Mouse (Mus musculus) spleen, adult 12 weeks (tissue): Measurements from ENCODE around the gene Smarcal1.
A peak's percentile ranks its signal among the peaks of the same experiment; 100 is the strongest.

Experiments
- DNase-seq: peaks from one replicate; pipeline ENCODE4 v3.0.0; 2022; ENCODE audit warnings: low spot score

Smarcal1 gene

DNA sequence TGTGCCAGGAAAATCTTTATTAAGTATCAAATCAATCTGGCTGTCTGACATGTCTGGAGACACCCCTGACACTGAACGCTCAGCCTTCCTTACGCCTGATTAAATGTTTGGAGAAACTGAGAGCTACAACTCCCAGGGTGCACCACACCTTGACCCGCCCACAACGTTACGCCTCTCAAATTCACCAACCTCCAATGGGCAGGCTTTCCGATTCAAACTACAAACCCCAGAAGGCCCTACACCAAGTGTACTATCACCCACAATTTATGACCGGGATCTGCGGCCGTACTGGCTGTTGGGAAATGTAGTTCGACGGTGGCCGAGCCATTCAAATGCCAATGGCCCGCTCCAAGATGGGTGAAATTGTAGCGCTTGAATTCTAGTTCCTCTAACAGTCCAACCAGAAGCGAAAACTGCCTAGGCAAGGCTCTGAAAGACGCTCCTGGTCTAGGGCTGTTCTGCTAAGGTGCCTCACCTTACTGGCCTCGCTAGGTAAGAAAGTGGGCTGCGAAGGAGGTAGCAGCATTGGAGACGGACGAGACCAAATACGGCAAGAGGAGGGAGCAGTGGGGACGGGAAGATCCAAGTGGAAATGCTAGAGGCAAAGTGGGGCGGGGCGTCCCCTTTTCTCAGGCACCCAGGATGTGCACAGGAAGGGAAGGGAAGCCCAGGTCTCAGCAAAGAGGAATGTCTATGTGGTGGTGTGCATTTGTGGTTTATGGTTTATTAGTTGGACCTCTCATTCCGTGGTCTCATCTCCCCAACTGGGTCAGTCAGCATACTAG lies at the start of gene Smarcal1:
Gene Smarcal1, plus strand, starts transcription at position 305 of the 785 bp plus-strand sequence.
- peak; percentile 84 for DNase-seq

DNA sequence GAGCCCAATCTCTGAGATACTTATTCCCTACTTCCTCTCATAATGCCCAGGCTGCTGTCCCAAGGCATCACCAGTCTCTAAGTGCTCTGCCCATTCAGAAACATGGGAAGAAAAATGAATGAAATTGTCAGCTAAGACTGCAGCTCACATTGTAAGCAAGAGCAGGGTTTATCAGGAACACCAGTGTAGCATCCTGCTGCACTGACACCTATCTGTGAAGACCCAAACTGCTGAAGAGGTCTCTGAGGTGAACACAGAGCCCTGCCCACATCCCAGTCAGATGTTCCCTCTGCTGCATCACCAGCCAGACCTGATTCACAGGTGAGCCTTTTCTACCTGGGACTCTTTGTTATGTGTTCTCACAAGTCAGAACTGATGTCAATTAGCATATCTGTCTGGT lies 49.6 kb upstream of the Smarcal1 start:
- no peak for DNase-seq

DNA sequence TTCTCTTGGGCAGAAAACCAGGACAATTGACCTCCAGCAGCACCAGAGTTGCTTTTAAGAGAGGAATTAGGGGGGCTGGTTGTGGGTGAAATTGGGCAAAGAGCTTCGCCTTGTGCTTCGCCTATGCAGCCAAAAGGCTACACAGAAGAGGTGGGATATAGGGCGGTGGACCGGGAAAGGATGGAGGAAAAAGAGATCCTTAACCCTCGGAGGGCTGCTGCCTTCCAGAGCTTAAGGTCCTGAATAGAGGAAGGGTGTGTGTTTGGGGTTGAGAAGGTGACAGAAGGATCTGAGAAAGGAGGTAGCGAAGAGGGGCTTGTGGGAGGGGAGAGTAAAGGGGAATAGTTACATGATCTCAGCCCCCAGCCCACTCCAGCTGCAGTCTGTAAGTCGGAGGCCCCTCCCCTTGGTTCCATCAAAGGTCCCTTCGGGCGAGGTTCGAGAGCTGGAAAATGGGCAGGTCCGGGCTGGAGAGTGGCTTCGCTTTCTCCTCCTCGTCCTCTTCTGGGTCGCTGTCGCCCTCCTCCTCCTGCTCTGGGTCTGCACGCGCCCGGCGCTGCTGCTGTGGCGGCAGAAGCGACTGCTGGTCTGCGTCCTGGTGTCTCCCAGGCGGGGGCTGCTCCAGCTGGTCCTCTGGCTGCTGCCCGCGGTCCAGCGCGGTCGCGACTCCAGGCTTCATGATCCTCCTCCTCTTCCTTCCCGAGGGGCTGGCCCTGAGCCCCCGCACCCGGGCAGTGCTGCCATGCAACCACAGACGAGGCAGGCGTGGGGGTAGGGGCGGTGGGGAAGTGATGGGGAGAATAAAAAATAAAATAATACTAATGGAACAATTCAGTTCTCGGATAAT lies 47.1 kb upstream of the Smarcal1 start:
- DNase-seq: no peak

DNA sequence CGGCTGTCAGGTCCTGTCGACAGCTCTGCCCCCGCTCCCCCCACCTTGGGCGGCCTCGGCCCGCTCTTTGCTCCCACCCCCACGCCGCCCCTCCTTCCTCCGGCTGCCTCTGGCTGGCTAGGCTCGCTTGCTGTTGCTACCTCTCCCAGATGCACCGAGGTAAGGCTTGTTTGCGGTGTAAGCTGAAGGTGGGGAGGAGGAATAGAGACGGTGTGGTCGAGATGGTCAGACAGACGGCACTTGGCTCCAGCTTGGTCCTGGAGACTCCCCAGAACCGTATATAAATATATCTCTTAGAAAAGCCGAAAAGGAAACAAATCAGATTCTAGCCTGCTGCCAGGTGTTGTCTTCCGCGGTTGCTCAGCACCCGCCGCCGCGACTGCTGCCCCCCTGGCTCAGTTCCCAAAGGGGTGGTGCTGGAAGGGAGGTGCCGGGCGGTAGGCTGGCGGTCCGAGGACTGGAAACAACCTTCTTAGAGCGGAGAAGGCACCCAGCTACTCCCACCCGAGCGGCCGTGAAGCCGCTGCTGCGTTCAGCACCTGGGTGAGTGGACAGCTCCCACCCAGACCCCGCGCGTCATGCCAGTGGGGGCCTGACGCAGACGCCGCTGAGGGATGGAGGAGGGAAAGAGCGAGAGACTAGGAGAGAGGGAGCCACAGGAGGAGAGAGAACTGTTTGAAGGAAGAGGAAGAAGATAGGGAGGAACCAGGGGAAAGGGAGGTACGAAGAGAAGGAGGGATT lies 46.3 kb upstream of the Smarcal1 start, which contains the start of gene March4:
Gene March4, minus strand, starts transcription at position 320 of the 741 bp plus-strand sequence.
- no peak for DNase-seq

DNA sequence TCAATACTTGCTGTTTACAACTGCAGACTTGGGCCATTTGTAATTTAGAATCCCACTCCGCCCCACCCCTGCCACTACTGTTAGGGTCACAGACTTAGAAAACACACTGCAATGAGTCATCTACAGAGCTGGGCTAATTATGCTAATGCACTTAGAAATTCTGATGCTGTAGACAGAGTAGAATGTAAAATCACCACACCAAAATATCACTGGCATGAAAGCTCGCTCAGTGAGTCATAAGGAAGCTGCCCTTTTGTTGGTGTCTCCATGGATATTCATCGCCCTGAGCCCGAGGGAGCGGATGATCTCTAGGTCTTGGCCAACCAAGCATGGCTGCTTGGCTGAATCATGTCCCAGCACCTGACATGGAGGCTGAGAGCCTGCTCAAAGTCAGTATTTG lies 44.8 kb upstream of the Smarcal1 start:
- no peak for DNase-seq

DNA sequence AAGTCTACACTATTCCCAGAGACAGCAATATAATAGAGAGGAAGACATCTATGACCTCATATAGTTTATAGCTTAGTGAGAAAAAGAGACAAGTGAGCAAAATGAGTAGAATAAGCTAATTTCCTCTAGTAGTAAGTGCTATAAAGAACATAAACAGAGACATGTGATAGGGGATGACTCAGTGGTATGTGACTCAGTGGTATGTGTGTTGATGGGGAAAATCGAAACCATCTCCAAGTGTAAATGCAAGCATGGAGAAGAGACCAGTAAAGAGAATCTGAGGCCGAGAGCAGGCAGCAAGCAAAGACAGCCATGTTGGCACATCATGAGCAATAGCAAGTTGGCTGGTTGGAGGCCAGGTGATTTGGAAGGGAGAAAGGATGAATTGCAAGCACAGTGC lies 32.7 kb upstream of the Smarcal1 start:
- no peak for DNase-seq

DNA sequence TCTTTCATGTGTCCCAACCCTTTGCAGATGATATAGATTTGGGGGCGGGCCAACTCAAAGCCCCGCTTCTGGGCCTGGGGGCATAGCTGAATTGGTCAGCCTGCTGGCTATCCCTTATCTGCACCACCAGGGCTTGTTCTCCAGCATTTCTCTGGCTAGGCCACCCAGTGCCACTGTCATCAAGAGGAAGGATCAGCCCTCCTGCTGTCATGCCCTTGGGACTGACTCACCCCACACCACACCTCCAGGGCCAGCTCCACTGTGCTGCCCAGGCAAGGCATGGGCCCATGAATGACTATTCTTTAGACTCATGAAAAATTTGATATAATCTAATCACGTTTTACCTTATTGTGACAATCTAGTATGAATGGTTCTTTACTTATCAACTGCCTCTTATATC lies 26.6 kb upstream of the Smarcal1 start:
- DNase-seq: no peak

DNA sequence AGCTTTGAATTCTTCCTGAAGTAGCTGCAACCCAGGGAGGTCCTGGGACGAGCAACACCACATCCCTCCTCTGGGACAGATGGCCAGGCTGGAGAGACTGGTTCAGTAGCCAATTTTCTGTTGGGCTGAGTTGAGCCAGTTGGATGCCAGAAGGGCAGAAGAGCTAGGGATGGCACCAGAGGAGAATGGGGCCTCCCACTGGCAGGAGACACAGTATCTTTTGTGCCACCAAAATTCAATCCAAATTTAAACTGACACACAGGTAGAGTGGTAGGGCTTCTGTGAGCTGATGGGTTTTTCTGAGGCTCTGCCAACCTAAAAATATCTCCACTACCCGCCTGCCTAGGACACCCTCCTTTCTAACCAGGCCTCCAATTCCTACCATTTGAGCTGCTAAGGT lies 24.4 kb upstream of the Smarcal1 start:
- no peak for DNase-seq

DNA sequence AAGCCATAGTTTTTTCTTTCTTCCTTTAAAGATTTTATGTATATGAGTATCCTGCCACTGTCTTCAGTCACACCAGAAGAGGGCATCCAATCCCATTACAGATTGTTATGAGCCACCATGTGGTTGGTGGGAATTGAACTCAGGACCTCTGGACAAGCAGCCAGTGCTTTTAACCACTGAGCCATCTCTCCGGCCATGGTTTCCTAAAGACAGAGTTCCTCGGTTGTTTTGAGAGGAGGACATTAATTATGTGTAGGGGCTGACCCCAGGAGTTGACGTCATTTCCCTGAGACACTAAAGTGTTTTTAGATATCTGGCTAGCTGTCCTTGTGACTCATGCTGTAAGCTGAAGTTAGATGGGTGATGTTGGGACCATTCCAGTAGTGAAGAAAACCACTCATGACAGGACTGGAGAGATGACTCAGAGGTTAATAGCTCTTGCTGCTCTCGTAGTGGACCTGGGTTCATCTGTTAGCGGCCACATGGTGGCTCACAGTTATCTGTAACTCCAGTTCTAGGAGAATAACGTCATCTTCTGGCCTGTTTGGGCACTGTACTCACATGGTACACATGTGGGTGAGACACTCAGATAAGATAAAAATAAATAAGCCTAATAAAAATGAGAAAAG lies 18.6 kb upstream of the Smarcal1 start:
- DNase-seq: no peak

DNA sequence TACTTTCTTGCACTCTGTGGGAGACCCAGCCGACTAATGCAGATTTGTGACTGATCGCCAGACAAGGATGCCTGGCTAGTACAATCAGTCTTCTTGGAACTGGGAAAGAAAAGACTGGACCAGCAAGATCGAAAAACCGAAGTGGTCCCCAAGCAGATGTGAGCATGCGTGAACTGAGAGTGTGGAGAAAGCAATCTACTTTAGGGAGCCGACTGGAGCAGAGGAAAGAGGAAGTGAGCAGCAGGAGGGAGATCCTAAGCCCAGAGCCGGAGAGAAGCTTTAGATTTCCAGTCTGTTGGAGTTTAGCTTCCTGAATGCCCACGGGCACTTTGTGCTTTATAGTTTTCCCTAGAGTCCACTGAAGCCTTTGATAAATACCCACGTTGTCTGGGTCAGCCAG lies 16.0 kb upstream of the Smarcal1 start:
- DNase-seq: no peak

DNA sequence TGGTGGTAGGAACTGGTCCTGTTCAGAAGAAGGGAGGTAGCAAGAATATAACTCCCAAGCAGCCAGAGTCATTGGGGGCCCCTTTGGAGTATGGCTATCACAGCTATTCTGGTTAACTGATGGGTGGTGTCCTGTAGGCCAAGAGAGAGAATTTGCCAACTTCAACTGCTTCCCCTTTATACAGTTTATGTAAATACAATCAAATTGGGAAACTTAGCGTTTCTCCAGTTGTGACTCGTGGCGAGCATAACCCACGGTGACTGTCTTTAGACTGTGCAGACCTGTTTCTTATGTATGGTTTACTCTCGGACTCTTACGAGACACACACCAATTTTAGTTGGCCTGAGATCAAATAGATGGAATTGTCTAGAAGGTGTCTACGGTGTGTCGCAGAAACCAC lies 14.3 kb upstream of the Smarcal1 start:
- DNase-seq: no peak

DNA sequence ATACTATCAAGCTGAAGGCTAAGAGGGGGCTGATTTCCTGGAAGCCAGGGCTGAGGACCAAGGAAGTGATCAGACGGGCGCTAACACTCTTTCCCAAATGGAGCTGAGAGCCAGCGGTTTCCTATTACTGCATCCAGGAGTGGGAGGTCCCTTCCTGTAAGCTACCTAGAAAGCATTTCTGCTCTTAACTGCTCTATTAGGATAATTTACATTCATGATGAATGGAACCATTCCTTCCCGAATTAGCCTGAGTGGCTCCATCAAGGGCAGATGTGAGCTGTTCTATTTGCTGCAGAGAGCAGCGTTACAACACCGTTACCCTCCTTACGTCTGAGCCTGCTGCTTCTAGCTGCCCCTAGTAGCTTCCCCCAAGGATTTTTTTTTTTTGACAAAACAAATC lies 9.0 kb upstream of the Smarcal1 start:
- no peak for DNase-seq

DNA sequence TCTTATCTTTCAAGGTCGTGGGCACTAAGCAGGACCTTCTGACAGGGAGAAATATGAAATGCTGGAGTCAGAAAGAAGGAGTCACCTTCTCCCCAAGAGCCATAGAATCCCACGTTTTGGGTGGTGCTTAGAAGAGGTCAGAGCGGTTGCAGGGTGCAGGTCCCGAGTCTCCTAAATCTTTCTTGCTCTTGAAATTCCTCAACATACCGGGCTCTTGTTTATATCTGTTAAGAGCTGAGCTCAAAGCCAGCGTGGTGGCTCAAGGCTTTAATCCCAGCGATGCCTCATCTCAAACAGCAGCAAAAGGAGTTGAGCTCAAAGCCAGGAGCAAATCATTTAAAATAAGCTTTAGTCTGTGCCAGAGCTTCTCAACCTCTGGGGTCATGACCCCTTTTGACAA lies 8.4 kb upstream of the Smarcal1 start:
- no peak for DNase-seq

DNA sequence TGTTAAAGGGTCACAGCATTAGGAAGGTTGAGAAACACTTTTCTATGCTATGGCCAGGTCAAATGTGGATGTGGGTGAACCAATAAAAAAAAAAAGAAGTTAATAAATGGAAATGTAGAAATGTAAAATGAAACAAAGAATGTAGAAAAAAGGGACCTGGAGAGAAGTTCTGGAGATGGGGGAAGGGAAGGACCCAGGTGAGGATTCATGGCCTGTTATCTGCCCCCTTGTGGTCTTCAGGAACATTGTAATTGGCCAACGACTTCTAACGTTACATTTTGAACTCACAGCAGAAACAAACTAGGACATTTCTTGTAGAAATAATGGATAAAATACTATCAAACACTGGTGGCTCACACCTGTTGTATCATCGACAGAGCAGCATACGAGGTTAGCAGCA lies 7.9 kb upstream of the Smarcal1 start:
- DNase-seq: no peak

DNA sequence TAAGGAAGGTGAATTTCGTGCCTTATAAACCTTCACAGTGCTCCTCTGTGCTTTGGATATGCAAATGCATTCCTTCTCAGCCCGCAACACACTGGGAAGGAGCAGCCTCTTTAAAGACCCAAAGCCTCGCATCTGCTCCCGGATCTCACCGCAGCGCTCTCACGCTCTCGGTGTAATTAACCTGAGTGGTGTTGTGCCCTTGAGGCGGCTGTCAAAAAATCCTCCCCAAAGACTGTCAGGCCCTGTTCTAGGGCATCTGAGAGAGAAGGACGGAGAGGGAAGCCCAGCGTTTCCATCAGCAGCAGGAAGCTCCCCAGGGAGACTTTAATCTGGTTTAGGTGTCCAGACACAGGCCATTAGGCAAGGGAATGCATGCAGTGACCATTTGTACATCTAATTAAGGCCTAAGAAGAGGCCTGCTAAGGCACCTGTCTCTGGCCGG lies 5.5 kb upstream of the Smarcal1 start:
- no peak for DNase-seq

DNA sequence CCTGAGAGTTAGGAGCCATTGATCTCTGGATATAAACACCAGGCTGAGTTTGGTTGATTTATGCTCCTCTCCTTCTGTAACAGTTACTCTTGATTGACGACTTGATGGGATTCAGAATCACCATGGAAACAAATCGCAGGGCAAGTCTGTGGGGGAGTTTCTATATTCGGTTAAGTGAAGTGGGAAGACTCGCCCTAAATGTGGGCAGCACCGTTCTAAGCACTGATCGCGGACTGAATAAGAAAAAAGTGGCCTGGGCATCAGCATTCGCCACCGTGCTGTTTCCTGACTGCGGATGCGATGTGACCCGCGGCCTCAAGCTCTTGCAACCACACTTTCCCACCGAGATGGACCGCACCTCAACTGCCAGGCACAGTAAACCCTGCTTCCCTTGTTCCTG lies 4.7 kb upstream of the Smarcal1 start:
- no peak for DNase-seq

DNA sequence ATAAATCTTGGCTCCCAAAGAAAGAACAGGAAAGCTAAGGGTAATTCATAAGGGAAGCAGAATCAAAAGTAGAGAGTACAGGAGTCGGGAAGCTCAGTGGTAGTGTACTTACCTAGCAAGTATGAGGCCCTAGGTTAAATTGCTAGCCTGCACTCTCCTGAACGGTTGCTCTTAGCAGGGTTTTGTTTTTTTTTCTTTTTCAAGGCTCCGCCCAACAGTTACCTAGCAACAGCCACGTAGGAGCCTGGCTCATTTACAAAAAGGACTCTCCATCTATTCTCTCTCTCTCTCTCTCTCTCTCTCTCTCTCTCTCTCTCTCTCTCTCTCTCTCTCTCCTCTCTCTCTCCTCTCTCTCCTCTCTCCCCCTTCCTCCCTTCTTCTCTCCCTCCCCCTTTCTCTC lies 4.2 kb upstream of the Smarcal1 start:
- no peak for DNase-seq

DNA sequence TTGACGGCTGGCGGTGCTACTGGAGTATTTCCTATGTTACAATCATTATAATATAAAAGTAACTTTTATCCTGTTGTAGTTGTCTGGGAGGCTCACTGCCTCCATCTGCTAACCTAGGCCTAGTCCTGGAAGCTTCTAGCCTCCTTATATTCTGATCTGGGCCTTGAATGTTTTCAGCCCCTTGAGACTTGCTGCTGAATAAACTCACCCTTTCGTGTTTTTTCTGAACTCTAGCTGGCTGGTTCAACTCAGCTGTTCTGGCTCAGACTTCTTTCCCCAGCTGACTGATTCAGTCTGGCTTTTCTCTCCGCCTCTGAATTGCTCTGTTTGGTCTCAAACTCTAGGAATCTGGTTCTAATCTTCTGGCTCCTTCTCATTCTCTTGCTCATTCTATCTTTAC lies 855 bp downstream of the Smarcal1 start:
- DNase-seq: no peak

DNA sequence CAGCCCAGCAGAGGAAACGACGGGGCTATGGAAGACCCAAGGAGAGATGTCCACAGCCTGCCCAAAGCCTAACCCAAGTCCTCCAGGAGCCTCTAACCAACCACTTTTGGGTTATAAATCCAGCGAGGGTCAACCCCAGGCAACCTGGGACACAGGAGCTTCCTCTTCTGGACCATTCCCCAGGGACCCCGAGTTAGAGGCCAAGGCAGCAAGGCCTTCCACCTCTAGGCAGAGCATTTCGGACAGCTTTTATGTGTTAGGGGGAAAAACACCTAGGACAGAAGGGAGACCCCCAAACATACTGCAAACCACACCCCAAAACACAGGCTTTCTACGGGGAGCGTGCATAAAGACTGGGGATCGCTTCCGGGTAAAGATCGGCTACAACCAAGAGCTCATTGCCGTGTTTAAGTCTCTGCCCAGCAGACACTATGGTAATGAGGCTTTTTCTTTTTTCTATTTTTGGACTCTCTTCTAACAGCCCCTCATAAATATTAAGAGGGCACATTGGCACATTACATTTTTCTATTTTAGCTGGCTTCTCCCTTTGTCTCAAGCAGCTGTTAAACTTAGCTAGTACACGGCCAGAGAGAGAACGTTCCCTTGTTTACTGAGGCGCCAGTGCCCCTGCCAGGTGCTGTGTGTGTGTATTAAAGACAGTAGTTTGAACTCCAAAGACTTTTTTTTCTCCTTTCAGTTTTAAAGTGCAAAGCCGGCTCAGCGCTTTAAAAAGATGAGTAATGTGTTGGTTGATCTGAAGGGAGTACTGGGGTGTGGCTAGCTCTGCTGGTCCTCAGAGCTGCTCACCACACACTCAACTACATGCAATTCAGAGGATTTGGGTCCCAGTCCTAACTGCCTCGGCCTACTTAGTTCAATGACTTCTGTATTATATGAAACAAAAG lies 3.2 kb downstream of the Smarcal1 start:
- no peak for DNase-seq

DNA sequence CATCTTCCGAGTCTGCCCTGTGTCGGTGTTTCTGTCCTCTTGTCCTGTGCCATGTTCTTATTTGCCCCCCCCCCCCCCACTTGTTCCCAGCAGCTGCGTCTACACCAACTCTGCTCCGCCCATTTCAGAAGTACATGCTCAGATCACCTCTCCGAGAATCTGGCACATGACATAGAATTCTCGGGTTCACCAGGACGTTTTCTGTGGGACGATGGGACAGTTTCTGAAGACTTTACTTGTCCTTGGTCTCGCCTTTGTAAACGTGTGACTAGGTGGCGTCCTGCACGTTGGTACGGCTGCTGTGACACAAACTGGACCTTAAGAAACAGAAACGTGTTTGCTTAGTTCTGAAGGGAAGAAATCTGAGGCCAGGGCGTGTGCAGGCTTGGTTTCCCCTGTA lies 4.5 kb downstream of the Smarcal1 start:
- DNase-seq: no peak

DNA sequence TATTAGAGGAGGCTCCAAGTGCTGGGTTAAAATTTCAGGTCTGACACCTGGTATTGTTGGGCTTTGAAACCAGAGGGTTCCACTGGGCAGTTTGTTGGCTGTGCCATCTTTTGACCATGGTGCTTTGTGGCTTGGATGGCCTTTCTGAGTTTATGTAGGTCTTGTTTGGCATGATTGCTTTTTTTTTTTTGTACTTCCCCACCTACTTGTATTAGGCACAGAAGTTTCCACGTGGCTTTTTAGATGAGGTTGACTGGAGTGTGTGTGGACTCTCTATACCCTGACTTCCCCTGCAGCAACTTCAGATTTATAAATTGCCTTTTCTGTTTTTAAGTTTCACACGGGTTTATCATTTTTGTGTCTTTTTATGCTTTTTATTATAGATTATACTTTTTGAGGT lies 5.7 kb downstream of the Smarcal1 start:
- DNase-seq: no peak
